Mouse (Mus musculus) stomach, embryonic 14.5 days (tissue): ENCODE results near the gene Tubd1. TPM values are rescaled to one million over a fixed set of nuclear protein-coding genes. Genes with fewer than 3 reads are reported as not detected.
"Not testable (repeated sequence)": the region's sequence is repeated elsewhere in the genome, so short reads cannot be mapped to it uniquely, and the experiment has no call there.

Experiments
- ATAC-seq: fragments of 200-750 bp; cut with Nextera tagmentation; 2 replicates; pipeline ENCODE4 v1.8.0; 2017; ENCODE audit warnings: low read depth, moderate TSS enrichment; ENCODE audit not compliant: insufficient number of reproducible peaks, insufficient read depth, low FRiP score
- H3K27ac ChIP-seq: fragments of 300-500 bp; sonication (generic); 2 replicates; pipeline ENCODE4 v1.5.1; 2014; ENCODE audit warnings: mild to moderate bottlenecking, low read length, moderate library complexity, mixed read lengths
- H3K27me3 ChIP-seq: fragments of 300-500 bp; sonication (generic); 2 replicates; pipeline ENCODE4 v1.6.1; 2014; ENCODE audit warnings: low read length, control low read depth, mixed read lengths; ENCODE audit not compliant: control insufficient read depth, insufficient read depth
- H3K36me3 ChIP-seq: fragments of 300-500 bp; sonication (generic); 2 replicates; pipeline ENCODE4 v1.6.1; 2014; ENCODE audit warnings: mild to moderate bottlenecking, control low read depth, low read length, moderate library complexity, mixed read lengths; ENCODE audit not compliant: control insufficient read depth, insufficient read depth
- H3K4me1 ChIP-seq: fragments of 300-500 bp; sonication (generic); 2 replicates; pipeline ENCODE4 v1.6.1; 2014; ENCODE audit warnings: low read length, control low read depth, mixed read lengths; ENCODE audit not compliant: control insufficient read depth, insufficient read depth
- H3K4me2 ChIP-seq: fragments of 300-500 bp; sonication (generic); replicated peaks from 2 replicates; pipeline ENCODE4 v1.6.1; 2014; ENCODE audit warnings: low read depth, low read length, control low read depth
- H3K4me3 ChIP-seq: fragments of 300-500 bp; sonication (generic); 2 replicates; pipeline ENCODE4 v1.5.1; 2014; ENCODE audit warnings: low read depth, low read length, control low read depth
- H3K9ac ChIP-seq: fragments of 300-500 bp; sonication (generic); replicated peaks from 2 replicates; pipeline ENCODE4 v1.6.1; 2014; ENCODE audit warnings: low read depth, mild to moderate bottlenecking, control low read depth, low read length, moderate library complexity, mixed read lengths
- H3K9me3 ChIP-seq: fragments of 300-500 bp; sonication (generic); 2 replicates; pipeline ENCODE4 v1.6.1; 2016; ENCODE audit warnings: low read depth, low read length, control low read depth; ENCODE audit not compliant: control insufficient read depth
- WGBS: fragments of 180-500 bp; shearing (Covaris S2); extraction: QIAGEN DNeasy Blood & Tissue Kit; methylation state at CpG from one replicate; pipeline ENCODE4 v1.1.7; 2014; 5-methylcytosine and 5-hydroxymethylcytosine counted together
- polyA plus RNA-seq: library from polyadenylated mRNA; unstranded; fragments of >200 nt; fragmentation: Nextera tagmentation; extraction: Ambion mirVana; gene quantifications from 2 replicates; pipeline ENCODE4 v1.2.1, GENCODE M21; 2014

Gene Tubd1
- polyA plus RNA-seq, 1 experiment from 2014 or later: 9.9 TPM

DNA sequence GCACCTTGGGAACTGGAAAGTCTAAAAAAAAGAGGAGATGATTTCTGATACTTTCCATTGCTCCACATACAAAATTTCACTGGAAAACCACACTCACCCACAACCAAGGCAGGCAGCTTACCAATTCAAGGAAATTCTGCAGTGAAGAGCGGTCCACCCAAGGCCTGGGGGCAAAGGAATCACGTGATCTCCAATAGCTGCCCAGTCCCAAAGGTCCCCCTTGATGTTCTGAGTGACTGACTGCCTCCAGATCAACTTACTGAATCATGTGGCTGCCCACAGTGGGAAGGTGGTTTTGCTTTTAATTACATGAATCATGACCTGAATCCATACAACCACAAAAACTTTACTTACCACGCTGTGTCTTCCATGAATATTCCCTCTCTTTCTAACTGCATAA, 27.6 kb upstream of the Tubd1 start:
- WGBS: 88% methylated on average over 3 of the region's 3 CpGs
- Histone ChIP-seq H3K27ac (no peak overlapping the region), H3K4me2 (no peak overlapping the region), H3K36me3 (peaks cover 65% of the 10 kb centered on the region), H3K9me3 (no peaks in the 10 kb centered on the region), H3K9ac (no peak overlapping the region), H3K27me3 (no peaks in the 10 kb centered on the region), H3K4me3 (no peak overlapping the region), H3K4me1 (no peaks in the 10 kb centered on the region)
- ATAC-seq: no peak

DNA sequence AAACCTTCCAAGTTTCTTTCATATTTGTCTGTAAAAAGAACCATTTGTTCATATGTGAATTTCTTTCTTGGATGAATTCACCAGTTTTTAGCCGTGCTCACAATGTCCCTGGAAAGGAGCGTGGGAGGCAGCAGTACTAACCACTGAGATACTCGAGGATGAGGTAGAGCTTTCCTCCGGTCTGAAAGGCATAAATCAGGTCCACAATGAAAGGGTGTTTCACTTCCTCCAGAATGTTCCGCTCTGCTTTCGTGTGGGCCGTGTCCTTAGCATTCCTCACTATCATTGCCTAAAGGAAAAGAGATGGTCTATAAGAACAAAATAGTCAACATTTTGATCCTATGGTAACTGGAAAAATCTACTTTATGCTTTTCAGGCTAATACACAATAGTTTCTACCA, 25.0 kb upstream of the Tubd1 start:
- Histone ChIP-seq H3K36me3 (peaks cover 68% of the 10 kb centered on the region), H3K9ac (no peak overlapping the region), H3K27ac (no peak overlapping the region), H3K9me3 (no peaks in the 10 kb centered on the region), H3K27me3 (no peaks in the 10 kb centered on the region), H3K4me3 (no peak overlapping the region), H3K4me2 (no peak overlapping the region), H3K4me1 (no peaks in the 10 kb centered on the region)
- no peak for ATAC-seq
- 91% methylated on average over 7 of the region's 7 CpGs for WGBS

DNA sequence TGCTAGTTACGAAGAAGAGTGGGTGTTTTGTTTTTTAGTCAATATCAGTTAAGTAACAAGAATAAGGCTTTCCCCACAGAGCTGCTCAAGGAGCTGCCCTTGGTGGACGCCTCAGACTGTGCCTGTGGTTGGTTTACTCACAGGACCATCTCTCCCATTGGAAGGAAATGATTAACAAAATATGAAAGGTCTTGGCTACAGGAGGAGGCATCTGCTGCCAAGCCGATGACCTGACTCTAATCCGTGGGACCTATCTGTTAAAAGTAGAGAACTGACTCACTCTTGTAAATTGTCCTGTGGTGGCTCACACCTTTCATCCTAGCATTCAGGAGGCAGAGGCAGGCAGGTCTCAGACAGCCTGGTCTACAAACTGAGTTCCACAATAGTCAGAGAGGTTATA, 17.3 kb upstream of the Tubd1 start:
- H3K9ac ChIP-seq: no peak overlapping the region
- H3K36me3 ChIP-seq: peaks cover 63% of the 10 kb centered on the region
- H3K4me1 ChIP-seq: no peaks in the 10 kb centered on the region
- H3K4me3 ChIP-seq: no peak overlapping the region
- no peak overlapping the region for H3K4me2 ChIP-seq
- H3K27me3 ChIP-seq: no peaks in the 10 kb centered on the region
- H3K9me3 ChIP-seq: no peaks in the 10 kb centered on the region
- ATAC-seq: no peak
- no peak overlapping the region for H3K27ac ChIP-seq
- 88% methylated on average over 4 of the region's 4 CpGs for WGBS

DNA sequence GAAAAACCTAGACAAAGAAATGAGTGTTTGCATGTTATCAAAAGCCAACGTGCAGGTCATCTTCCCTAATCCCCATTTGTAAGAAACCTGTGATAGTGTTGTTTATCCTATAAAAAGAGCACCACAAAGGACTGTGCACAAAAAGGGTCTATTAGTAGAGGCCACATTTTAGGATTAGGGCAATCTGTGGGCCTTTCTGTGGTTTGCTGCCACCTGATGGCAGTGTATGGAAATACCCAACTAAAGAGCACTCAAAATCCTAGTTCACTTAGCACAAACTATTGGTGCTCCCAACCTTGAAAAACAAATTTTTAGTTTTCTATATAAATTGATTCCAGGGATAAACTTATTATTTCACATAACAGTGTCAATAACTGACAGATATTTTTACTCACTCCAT, 12.0 kb upstream of the Tubd1 start:
- Histone ChIP-seq H3K4me3 (no peak overlapping the region), H3K4me2 (no peak overlapping the region), H3K27me3 (no peaks in the 10 kb centered on the region), H3K9ac (no peak overlapping the region), H3K36me3 (peaks cover 36% of the 10 kb centered on the region), H3K9me3 (no peaks in the 10 kb centered on the region), H3K27ac (no peak overlapping the region), H3K4me1 (no peaks in the 10 kb centered on the region)
- WGBS: 47% methylated on average over 1 of the region's 1 CpGs
- ATAC-seq: no peak

DNA sequence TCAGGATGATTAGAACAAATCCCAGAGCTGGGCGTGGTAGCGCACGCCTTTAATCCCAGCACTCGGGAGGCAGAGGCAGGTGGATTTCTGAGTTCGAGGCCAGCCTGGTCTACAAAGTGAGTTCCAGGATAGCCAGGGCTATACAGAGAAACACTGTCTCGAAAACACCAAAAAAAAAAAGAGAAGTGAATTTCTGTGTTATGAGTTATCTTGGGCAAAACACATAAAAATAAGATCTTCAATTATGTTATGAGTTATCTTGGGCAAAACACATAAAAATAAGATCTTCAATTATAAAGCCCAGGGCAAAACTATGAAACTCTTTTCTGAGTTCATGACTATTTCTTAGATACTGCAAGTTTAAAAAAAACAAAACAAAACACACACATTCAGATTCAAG, 11.5 kb upstream of the Tubd1 start:
- not testable (repeated sequence) for H3K4me3 ChIP-seq, H3K9me3 ChIP-seq, ATAC-seq, H3K4me1 ChIP-seq, H3K9ac ChIP-seq, H3K27ac ChIP-seq, H3K4me2 ChIP-seq, H3K27me3 ChIP-seq
- 95% methylated on average over 6 of the region's 6 CpGs for WGBS
- H3K36me3 ChIP-seq: peaks cover 33% of the 10 kb centered on the region

DNA sequence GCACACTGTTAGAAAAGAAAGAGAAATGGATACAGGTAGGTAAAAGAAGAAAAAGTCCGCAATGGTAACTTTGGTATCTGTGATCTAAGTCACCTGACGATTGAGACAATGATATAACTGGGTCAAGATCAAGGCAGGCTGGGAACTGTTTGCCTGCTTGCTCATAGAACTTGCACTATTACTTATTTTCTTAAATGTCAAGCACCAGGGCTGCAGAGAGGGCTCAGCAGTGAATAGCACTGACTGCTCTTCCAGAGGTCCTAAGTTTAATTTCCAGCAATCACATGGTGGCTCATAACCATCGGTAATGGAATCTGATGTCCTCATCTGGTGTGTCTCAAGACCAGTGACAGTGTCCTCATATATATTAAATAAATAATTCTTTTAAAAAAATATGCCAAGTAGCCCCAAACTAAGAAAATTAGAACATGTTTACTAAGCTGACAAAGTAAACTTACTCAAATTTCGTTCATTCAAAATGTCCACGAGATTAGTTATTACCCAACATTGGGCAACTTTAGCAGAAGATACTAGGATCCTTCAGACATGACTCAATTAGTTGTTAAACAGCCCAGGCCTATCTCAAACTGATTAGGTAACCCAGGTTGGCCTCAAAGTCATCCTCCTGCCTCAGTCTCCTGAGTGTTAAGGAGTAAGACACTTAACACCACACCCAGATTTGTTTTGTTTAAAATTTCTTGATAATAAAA, 10.4 kb upstream of the Tubd1 start:
- Histone ChIP-seq H3K36me3 (peaks cover 33% of the 10 kb centered on the region), H3K27ac (no peak overlapping the region), H3K27me3 (no peaks in the 10 kb centered on the region), H3K9me3 (no peaks in the 10 kb centered on the region), H3K4me2 (no peak overlapping the region), H3K4me1 (no peaks in the 10 kb centered on the region), H3K4me3 (no peak overlapping the region), H3K9ac (no peak overlapping the region)
- ATAC-seq: no peak
- WGBS: 90% methylated on average over 5 of the region's 5 CpGs

DNA sequence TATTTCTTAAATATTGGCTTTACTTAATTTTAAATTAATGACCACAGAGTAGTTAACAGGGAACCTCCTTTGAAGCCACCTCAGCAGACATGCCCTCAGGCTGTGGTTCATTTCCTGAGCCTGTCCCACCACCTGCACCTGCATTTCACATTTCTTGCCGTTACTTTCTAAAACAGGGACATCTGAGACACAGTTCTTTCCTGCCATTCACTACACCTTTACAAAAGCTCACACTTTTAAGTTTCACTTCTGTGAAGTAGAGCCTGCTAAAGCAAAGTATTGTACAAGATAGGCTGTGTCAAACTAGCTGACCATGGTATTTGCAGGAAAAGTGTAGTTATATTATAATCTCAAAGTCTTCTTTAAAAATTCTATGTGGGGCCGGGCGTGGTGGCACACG, 6.0 kb upstream of the Tubd1 start:
- no peak overlapping the region for H3K4me2 ChIP-seq
- no peaks in the 10 kb centered on the region for H3K27me3 ChIP-seq
- WGBS: 98% methylated on average over 4 of the region's 4 CpGs
- H3K4me3 ChIP-seq: no peak overlapping the region
- no peak overlapping the region for H3K27ac ChIP-seq
- no peak for ATAC-seq
- peaks cover 3% of the 10 kb centered on the region; the same call in 1 of the 2 replicates for H3K4me1 ChIP-seq
- peaks cover 4% of the 10 kb centered on the region; the same call in 1 of the 2 replicates for H3K36me3 ChIP-seq
- no peak overlapping the region for H3K9ac ChIP-seq
- no peaks in the 10 kb centered on the region for H3K9me3 ChIP-seq

DNA sequence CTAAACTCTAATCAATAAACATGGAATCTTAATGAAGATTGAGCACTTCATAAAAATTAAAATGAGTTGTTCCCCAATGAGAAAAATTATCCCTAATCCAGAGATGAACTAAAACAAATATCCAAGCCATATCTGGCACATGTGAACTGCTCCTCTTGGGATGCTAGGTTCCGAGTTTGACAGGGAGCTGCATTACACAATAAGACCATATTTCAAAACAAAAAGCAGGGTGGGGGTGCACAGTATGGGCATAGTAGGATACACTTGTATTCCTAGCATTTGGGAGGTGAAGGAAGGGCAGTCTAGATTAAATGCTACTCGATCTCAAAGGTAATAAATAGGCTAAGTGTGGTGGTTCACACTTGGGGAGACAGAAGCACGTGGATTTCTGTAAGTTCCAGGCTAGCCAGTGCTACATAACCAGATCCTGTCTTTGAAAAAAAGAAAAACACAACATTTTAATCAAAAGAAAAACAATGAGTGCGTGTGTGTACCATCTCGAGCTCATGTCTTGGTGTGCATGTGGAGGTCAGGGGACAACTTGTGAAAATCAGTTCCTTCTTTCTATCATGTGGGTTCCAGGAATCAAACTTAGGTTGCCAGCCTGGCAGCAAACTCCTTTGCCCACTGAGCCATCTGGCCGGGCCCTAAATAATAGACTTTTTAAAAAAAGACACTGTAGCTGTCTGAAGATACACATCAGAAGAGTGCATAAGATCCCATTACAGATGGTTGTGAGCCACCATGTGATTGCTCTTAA, 4.9 kb upstream of the Tubd1 start:
- Histone ChIP-seq H3K4me2 (no peak overlapping the region), H3K27ac (no peak overlapping the region), H3K4me1 (peaks cover 3% of the 10 kb centered on the region; the same call in 1 of the 2 replicates), H3K4me3 (no peak overlapping the region), H3K9me3 (no peaks in the 10 kb centered on the region), H3K27me3 (no peaks in the 10 kb centered on the region), H3K9ac (no peak overlapping the region), H3K36me3 (no peaks in the 10 kb centered on the region; the same call in 1 of the 2 replicates)
- no peak for ATAC-seq
- WGBS: 91% methylated on average over 6 of the region's 6 CpGs
